Comparison of ENCODE assay signal across 9 mouse cellular contexts in genomic region chr14:68966758-68967157, GRCm38 (mm10).
DNase-seq lines count a peak whose midpoint lies in the region; ATAC-seq and TF ChIP-seq lines count a peak whose summit lies in the region.
"Had no signal": no experiment of that assay in that cellular context is flagged by ENCODE, and none has a peak within 500 bp of the region (broad histone marks: within the 10 kb centered on the region; RNA-seq: fewer than 3 reads in every experiment).

No protein-coding gene starts in this region.

- H3K27ac ChIP-seq in hindbrain, embryonic 11.5 days (ENCODE audit: low read depth, low read length), result no peak overlapping the region
- no peak overlapping the region for H3K27ac ChIP-seq in hindbrain, embryonic 16.5 days (ENCODE audit: low read depth, low read length)
- H3K27ac ChIP-seq in CH12.LX (ENCODE audit: insufficient read depth, low read depth), result no peak overlapping the region
- no peak overlapping the region for H3K27ac ChIP-seq in kidney, postnatal 0 days
- H3K27ac ChIP-seq: embryonic facial prominence, embryonic 12.5 days had no signal

- peak; percentile 82 to 93 for TF ChIP-seq CTCF in CH12.LX (conservative IDR thresholded peaks at IDR 0.05 in 1 of 2, IDR thresholded peaks at IDR 0.05 in 1 of 2; ENCODE audit: low read depth in 2 of 2, low read length in 2 of 2)
- TF ChIP-seq CTCF in kidney, postnatal 0 days (IDR thresholded peaks at IDR 0.05; ENCODE audit: low read depth), result peak; percentile 93

- ATAC-seq in hindbrain, embryonic 11.5 days (ENCODE audit: low FRiP score), result no peak
- ATAC-seq in hindbrain, embryonic 16.5 days, result no peak
- ATAC-seq in kidney, postnatal 0 days (replicated peaks; ENCODE audit: low FRiP score, low read depth), result no peak

- peak; percentile 83 for TF ChIP-seq RAD21 in CH12.LX (IDR thresholded peaks at IDR 0.05; ENCODE audit: low read depth, low read length)

- H3K4me1 ChIP-seq in hindbrain, embryonic 11.5 days (replicated peaks; ENCODE audit: control insufficient read depth, insufficient read depth, low read length), result no peaks in the 10 kb centered on the region
- no peaks in the 10 kb centered on the region for H3K4me1 ChIP-seq in hindbrain, embryonic 16.5 days (ENCODE audit: control insufficient read depth, insufficient read depth, low read depth, low read length)
- H3K4me1 ChIP-seq in CH12.LX (ENCODE audit: control insufficient read depth in 1 of 2, insufficient read depth in 2 of 2), result no peaks in the 10 kb centered on the region; a peak in 1 of 4 replicates
- no peaks in the 10 kb centered on the region for H3K4me1 ChIP-seq in kidney, postnatal 0 days (replicated peaks; ENCODE audit: insufficient read depth, low read length)
- H3K4me1 ChIP-seq: embryonic facial prominence, embryonic 12.5 days had no signal

- DNase-seq in hindbrain, embryonic 11.5 days (ENCODE audit: low spot score), result peak; percentile 65
- peak; percentile 77 for DNase-seq in CH12.LX (ENCODE audit: extremely low read depth)
- peak; percentile 45 for DNase-seq in adrenal gland, adult 8-10 months
- DNase-seq in embryo, embryonic 11 days, result peak; percentile 75
- DNase-seq in kidney, postnatal 0 days (ENCODE audit: low spot score), result peak; percentile 81
- DNase-seq in mesoderm, embryonic 11.5 days (ENCODE audit: low read depth, low spot score), result peak; percentile 66
- DNase-seq in thymus, postnatal 0 days (ENCODE audit: low spot score), result peak; percentile 44

- no peaks in the 10 kb centered on the region for H3K9me3 ChIP-seq in hindbrain, embryonic 11.5 days (ENCODE audit: control insufficient read depth, low read length)
- H3K9me3 ChIP-seq in hindbrain, embryonic 16.5 days (ENCODE audit: control insufficient read depth, low read length), result no peaks in the 10 kb centered on the region
- H3K9me3 ChIP-seq in CH12.LX (replicated peaks; ENCODE audit: low read length), result no peaks in the 10 kb centered on the region
- H3K9me3 ChIP-seq in kidney, postnatal 0 days (replicated peaks; ENCODE audit: low read length), result no peaks in the 10 kb centered on the region
- H3K9me3 ChIP-seq: embryonic facial prominence, embryonic 12.5 days had no signal

- H3K4me3 ChIP-seq in hindbrain, embryonic 11.5 days (ENCODE audit: low read depth, low read length), result no peak overlapping the region
- no peak overlapping the region for H3K4me3 ChIP-seq in hindbrain, embryonic 16.5 days (ENCODE audit: low read length)
- H3K4me3 ChIP-seq in CH12.LX (replicated peaks in 1 of 3; ENCODE audit: low read depth in 2 of 3, low read length in 2 of 3, poor library complexity in 1 of 3), result no peak overlapping the region
- no peak overlapping the region for H3K4me3 ChIP-seq in kidney, postnatal 0 days (replicated peaks; ENCODE audit: low read depth, low read length)
- H3K4me3 ChIP-seq: embryonic facial prominence, embryonic 12.5 days had no signal

- H3K9ac ChIP-seq in hindbrain, embryonic 11.5 days (ENCODE audit: low read depth, low read length), result no peak overlapping the region
- no peak overlapping the region for H3K9ac ChIP-seq in hindbrain, embryonic 16.5 days (ENCODE audit: low read depth, low read length)
- H3K9ac ChIP-seq in CH12.LX (ENCODE audit: insufficient read depth, low read depth), result no peak overlapping the region
- no peak overlapping the region for H3K9ac ChIP-seq in kidney, postnatal 0 days (ENCODE audit: low read depth, low read length)
- H3K9ac ChIP-seq: embryonic facial prominence, embryonic 12.5 days had no signal

- no peak overlapping the region for H3K4me2 ChIP-seq in hindbrain, embryonic 11.5 days (replicated peaks; ENCODE audit: low read depth, low read length)
- no peak overlapping the region for H3K4me2 ChIP-seq in hindbrain, embryonic 16.5 days (ENCODE audit: low read length)
- H3K4me2 ChIP-seq in CH12.LX (ENCODE audit: insufficient read depth, low read depth, poor library complexity, severe bottlenecking), result no peak overlapping the region
- H3K4me2 ChIP-seq in kidney, postnatal 0 days (ENCODE audit: low read length), result no peak overlapping the region
- H3K4me2 ChIP-seq: embryonic facial prominence, embryonic 12.5 days had no signal

- dilution Hi-C loops in CH12.LX (cut with MboI; ENCODE audit: extremely low pct_ligation_motif_present, extremely low pct_unique_long_range_greater_than_20kb, low sequenced_read_pairs), result no loop called here

- H3K79me2 ChIP-seq in CH12.LX (replicated peaks; ENCODE audit: control insufficient read depth, extremely low read depth, insufficient read depth, poor library complexity, severe bottlenecking), result no peaks in the 10 kb centered on the region

- TF ChIP-seq POLR2A in CH12.LX (IDR thresholded peaks at IDR 0.05; ENCODE audit: low read depth, low read length), result no peak

- WGBS in hindbrain, embryonic 11.5 days, result 3% methylated on average over 1 of the region's 1 CpGs
- 7% methylated on average over 1 of the region's 1 CpGs for WGBS in hindbrain, embryonic 16.5 days
- 6% methylated on average over 1 of the region's 1 CpGs for WGBS in kidney, postnatal 0 days

- no peak for TF ChIP-seq EP300 in CH12.LX (IDR thresholded peaks at IDR 0.05; ENCODE audit: low read length)

- H3K36me3 ChIP-seq in hindbrain, embryonic 11.5 days (ENCODE audit: control insufficient read depth, insufficient read depth, low read length), result no peaks in the 10 kb centered on the region
- H3K36me3 ChIP-seq in hindbrain, embryonic 16.5 days (ENCODE audit: control insufficient read depth, insufficient read depth, low read length), result no peaks in the 10 kb centered on the region
- no peaks in the 10 kb centered on the region for H3K36me3 ChIP-seq in CH12.LX (replicated peaks in 1 of 2; ENCODE audit: control insufficient read depth in 1 of 2, insufficient read depth in 1 of 2, low read length in 1 of 2)
- H3K36me3 ChIP-seq in kidney, postnatal 0 days (ENCODE audit: insufficient read depth, low read length), result no peaks in the 10 kb centered on the region
- H3K36me3 ChIP-seq: embryonic facial prominence, embryonic 12.5 days had no signal

- no peaks in the 10 kb centered on the region for H3K27me3 ChIP-seq in hindbrain, embryonic 11.5 days (ENCODE audit: control insufficient read depth, insufficient read depth, low read length)
- no peaks in the 10 kb centered on the region for H3K27me3 ChIP-seq in hindbrain, embryonic 16.5 days (replicated peaks; ENCODE audit: control insufficient read depth, insufficient read depth, low read length)
- no peaks in the 10 kb centered on the region for H3K27me3 ChIP-seq in CH12.LX (replicated peaks)
- no peaks in the 10 kb centered on the region for H3K27me3 ChIP-seq in kidney, postnatal 0 days (ENCODE audit: insufficient read depth, low read length)
- H3K27me3 ChIP-seq: embryonic facial prominence, embryonic 12.5 days had no signal

- in situ Hi-C loops in CH12.LX (cut with MboI; ENCODE audit: low pct_ligation_motif_present, low pct_unique_long_range_greater_than_20kb, low sequenced_read_pairs), result loop anchor here (10.0 kb wide), 1 partner anchor 222 kb away; no protein-coding TSS in a partner anchor

TF ChIP-seq in CH12.LX, 34 proteins besides CTCF, POLR2A, EP300 and RAD21:
- TF ChIP-seq USF2 (conservative IDR thresholded peaks at IDR 0.05; ENCODE audit: low read depth, low read length) (no peak), ZC3H11A (IDR thresholded peaks at IDR 0.05; ENCODE audit: low read depth, low read length) (peak; percentile 62), NELFE (IDR thresholded peaks at IDR 0.05; ENCODE audit: low read depth, low read length) (peak; percentile 43; the same call in 1 of the 2 replicates), SMC3 (IDR thresholded peaks at IDR 0.05; ENCODE audit: low read depth, low read length) (peak; percentile 98)
